Mouse (Mus musculus) ovary, postnatal 10 days (tissue): ENCODE results near the gene C130074G19Rik.

Experiments used
- DNase-seq: peaks from one replicate; pipeline ENCODE4 v3.0.0; 2022; ENCODE audit warnings: low spot score

C130074G19Rik gene

GRCm38 (mm10) chr1:184872069-184872819 lies 10.8 kb downstream of the C130074G19Rik start:
- no peak for DNase-seq

- DNase-seq: no peak
These were observed 11.5 kb downstream of the C130074G19Rik start for GRCm38 (mm10) chr1:184871506-184871905.

- DNase-seq: no peak
These were observed 12.2 kb downstream of the C130074G19Rik start for GRCm38 (mm10) chr1:184870646-184871385.

- DNase-seq: no peak
These were observed 13.0 kb downstream of the C130074G19Rik start for GRCm38 (mm10) chr1:184869939-184870565.

GRCm38 (mm10) chr1:184867640-184868120 lies 15.3 kb downstream of the C130074G19Rik start:
- no peak for DNase-seq

- DNase-seq: no peak
These were observed 18.6 kb downstream of the C130074G19Rik start for GRCm38 (mm10) chr1:184864381-184864801.

GRCm38 (mm10) chr1:184862636-184863035 lies 20.4 kb downstream of the C130074G19Rik start:
- no peak for DNase-seq

- no peak for DNase-seq
These were observed 21.5 kb downstream of the C130074G19Rik start for GRCm38 (mm10) chr1:184861551-184861950.

- no peak for DNase-seq
These were observed 22.7 kb downstream of the C130074G19Rik start for GRCm38 (mm10) chr1:184860276-184860675.

GRCm38 (mm10) chr1:184858253-184858652 lies 24.8 kb downstream of the C130074G19Rik start:
- no peak for DNase-seq

- no peak for DNase-seq
These were observed 25.8 kb downstream of the C130074G19Rik start for GRCm38 (mm10) chr1:184857216-184857615.

GRCm38 (mm10) chr1:184853922-184854321 lies 29.1 kb downstream of the C130074G19Rik start:
- no peak for DNase-seq

GRCm38 (mm10) chr1:184853339-184853738 lies 29.7 kb downstream of the C130074G19Rik start:
- no peak for DNase-seq

- DNase-seq: no peak
These were observed 31.0 kb downstream of the C130074G19Rik start for GRCm38 (mm10) chr1:184851741-184852618.

- DNase-seq: no peak
These were observed 31.9 kb downstream of the C130074G19Rik start for GRCm38 (mm10) chr1:184851166-184851565.

GRCm38 (mm10) chr1:184846973-184847372 lies 36.0 kb downstream of the C130074G19Rik start:
- DNase-seq: no peak

GRCm38 (mm10) chr1:184846092-184846750 lies 36.8 kb downstream of the C130074G19Rik start, which contains the start of gene Marc2:
TSS of gene Marc2 (minus strand) at chr1:184846451.
- no peak for DNase-seq

- DNase-seq: peak; percentile 86
These were observed 37.6 kb downstream of the C130074G19Rik start for GRCm38 (mm10) chr1:184845111-184846071.

GRCm38 (mm10) chr1:184844326-184845066 lies 38.5 kb downstream of the C130074G19Rik start:
- DNase-seq: no peak
